Mouse (Mus musculus): ENCODE measurements around the gene S100a16. TPM values are rescaled to one million over a fixed set of nuclear protein-coding genes. Genes with fewer than 3 reads are reported as not detected.

Gene S100a16
- polyA plus RNA-seq (2014; fragmentation: Illumina TruSeq; extraction: RNeasy Lipid Tissue Mini Kit (QIAGEN cat#74804); ENCODE audit: low read depth, low replicate concordance) = 78.9 TPM

DNA sequence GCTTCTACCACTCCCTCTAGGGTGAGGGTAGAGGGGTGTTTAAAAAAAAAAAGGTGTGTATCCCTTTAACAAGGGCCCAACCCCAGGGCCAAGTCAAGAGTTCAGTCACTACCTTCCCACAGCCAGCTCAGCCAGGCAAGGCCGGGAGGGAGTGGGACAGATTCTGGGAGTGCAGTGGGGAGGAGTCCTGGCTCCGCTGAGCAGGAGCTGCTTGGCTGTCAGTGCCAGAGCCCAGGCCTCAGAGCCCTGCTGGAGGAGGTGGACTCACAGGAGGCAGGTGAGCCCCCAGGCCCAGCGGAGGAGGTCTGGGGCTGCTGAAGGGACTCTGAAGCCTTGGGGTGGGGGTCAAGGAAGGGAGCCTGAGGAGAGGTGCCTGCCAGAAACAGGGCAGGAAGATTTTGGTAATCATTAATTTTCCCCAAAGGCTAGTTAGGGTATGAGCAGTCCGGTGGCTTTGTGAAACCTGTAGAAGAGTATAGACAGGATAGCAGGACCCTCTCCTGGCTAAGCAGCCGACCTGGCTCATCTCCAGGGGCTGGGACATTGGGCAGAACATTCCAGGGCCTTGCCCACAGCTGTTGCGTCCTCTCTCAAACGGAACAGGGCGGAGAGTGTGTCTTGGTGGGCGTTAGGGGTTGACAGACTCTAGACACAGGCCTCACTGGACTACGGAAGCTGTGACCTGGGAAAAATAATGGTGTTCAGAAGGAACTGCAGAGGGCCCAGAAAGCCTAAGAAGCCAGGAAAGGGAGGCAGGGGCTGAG, at the start of gene S100a16:
Gene S100a16 (plus strand): TSS at position 114 of the 764 bp plus-strand sequence.

DNA sequence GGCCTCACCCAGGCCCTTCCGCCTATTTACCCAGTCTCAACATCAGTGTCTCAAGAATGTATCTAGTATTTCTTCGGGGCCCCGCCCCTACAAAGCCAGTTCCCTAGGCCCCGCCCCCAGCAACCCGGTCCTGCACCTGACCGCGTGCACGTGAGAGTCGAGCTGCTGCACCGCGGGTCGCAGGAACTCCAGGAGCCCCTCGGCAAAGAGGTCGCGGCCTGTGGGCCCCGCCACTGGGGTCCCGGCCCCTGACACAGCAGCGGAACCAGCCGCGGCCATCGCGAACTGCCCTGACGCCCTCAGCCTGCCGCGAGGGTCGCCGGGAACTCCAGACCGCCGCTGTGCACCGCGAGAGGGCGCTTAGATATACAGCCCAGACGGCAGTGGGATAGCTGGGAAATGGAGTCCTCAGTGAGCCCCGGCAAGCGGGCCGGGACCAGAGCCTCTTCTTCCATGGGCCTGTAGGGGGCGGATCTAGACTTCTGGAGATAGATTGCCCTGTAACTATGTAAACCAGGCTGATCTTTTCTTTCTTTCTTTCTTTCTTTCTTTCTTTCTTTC, 46.3 kb upstream of the S100a16 start, which contains the start of gene Snapin:
Gene Snapin (minus strand): TSS at position 338 of the 561 bp plus-strand sequence.

DNA sequence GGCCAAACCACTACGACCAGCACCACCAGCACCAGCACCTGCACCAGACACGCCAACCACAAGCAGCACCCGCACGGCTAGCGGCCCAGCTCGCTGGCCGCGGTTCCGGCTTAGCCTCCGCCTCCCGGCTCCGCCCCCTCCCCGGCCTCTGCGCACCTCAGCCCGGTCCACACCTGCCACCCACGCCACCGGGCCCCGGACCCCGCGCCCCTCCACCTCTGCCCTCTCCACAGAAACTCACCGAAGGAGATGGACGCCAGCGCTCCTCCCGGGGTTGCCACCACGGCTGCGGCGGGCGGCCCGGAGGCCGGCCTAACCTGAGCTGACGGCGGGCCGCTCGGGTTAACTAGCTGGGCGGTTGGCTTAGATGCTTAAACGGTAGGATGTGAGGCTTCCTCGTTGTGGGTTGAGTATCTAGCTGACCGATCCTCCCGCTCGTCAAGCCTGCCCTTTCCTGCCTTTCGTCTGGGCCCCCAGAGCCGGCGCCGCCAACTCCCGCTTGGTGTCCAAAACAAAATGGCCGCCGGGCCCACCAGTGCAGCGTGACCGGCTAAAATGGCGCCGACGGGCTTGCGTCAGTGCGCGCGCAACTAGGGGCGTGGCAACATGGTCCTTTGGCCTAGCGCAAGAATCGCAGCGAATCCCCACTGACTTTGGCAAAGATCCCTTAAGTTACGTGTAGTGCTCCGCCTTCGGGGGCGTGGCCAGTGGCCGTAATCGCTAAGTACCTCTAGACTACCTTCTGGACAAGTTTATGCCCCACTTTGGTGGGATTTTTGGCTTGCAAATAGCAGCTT, 27.9 kb upstream of the S100a16 start, which contains the start of gene Chtop:
Gene Chtop (minus strand): TSS at position 549 of the 797 bp plus-strand sequence.

DNA sequence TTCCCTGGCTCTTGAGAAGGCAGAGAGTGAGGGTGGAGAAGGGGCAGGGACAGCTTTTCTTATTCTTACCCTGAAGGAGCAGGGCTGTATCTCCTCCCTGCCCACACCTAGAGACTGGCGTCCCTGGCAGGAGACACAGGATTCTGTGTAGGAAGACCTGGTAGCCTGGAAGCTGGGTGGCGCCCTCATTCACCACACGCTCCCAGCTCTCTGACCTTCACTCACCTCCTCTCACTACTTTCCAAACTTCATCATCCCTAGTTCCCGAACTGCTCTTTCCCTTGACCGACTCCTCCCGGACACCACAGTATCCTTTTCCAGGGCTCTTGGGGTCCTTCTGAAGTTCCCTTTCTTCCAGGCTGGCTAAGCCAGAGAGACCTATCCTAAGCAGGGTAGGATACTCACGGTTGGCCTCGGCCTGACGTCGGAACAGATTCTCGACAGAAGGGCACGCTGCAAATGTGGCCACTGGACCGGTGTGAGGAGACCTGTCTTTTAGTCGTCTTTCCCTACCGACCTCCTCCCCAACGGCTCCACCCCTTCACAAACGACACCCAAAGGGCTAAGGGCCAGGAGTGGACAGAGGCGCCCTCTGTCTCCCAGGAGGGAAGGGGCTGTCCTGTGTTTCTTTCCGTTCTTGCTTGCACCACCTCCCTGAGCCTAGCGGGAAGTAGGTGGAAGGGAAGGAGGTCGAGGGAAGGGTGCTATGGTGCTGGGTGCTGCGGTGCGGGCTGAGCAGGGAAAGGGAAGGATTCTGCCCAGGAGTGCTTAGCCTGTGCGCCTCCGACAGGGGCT, 23.1 kb upstream of the S100a16 start, which contains the start of the genes S100a1 and S100a13:
Gene S100a1 (minus strand): TSS at position 597 of the 795 bp plus-strand sequence.
Gene S100a13 (plus strand): TSS at position 640 of the 795 bp plus-strand sequence.

DNA sequence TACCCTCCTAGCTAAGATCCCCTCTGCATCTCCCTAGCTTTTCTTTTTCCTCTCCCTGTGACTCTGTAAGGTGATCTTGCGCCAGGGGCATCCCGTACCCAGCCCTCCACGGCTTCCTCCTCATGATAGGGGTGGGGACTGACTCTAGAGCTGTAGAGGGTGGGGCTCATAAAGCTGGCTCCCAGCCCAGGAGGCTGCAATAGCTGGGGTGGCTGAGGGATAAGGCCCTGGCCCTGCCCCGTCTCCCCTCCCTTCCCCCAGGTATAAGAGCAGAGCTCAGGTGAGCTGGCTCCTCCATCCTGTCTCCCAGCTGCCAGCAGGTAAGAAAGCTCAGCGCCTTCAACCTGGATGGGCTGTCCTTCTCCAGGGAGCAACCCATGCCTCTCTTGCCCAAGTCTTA, 10.5 kb upstream of the S100a16 start, which contains the start of gene S100a14:
Gene S100a14 (plus strand): TSS at position 277 of the 400 bp plus-strand sequence.

DNA sequence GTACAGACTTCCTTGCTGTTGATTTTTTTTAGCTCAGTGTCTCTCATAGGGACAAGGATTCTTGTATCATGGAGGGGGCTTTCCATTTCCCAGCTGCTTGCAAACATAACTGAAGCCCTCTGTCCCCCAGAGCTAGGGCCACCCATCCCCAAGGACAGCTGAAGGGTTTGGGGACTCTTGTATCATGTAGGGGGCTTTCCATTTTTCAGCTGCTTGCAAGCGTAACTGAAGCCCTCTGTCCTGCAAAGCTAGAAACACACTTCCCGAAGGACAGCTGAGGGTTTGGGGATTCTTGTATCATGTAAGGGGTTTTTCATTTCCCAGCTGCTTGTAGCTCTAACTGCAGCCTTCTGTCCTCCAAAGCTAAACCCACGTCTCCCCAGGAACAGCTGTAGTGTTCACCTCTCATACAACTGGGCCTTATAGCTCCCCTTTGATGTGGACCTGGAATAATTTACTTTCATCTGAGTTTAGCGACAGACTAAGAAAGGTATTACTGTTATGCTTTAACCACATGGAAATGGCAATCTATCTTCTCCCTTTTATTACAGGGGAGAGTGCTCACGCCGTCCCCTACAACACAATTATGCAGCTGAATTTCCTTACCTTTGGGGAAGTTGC, 23.1 kb downstream of the S100a16 start, which contains the start of gene S100a3:
Gene S100a3 (plus strand): TSS at position 571 of the 621 bp plus-strand sequence.

DNA sequence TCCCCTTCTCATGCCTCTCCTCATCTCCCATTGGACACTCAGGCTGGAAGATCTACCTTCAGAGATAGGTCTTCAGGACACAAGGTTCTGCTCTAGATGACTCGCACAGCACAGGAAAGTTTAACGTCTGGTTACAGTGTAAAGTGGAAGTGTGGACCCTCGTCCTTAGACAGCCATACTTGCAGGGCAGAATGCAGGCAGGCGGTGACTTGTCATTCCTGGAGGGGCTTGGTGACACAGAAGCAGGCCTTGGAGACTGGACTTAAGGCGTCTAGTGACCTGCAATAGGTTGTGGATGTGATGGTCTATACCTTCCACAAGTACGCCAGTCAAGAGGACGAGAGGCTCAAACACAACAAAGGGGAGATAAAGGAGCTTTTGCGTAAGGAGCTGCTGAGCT, 52.9 kb downstream of the S100a16 start, which contains the start of gene S100a2:
Gene S100a2 (plus strand): TSS at position 301 of the 400 bp plus-strand sequence.

Other genes starting within 250 kb of the S100a16 start
- gene Gatad2b, start 244.1 kb upstream of the S100a16 start, polyA plus RNA-seq (2014; fragmentation: Illumina TruSeq; extraction: RNeasy Lipid Tissue Mini Kit (QIAGEN cat#74804); ENCODE audit: low read depth, low replicate concordance) = 14.3 TPM
- gene Slc27a3, start 147.3 kb upstream of the S100a16 start, polyA plus RNA-seq (2014; fragmentation: Illumina TruSeq; extraction: RNeasy Lipid Tissue Mini Kit (QIAGEN cat#74804); ENCODE audit: low read depth, low replicate concordance) = 1.0 TPM
- gene Ints3, start 103.6 kb upstream of the S100a16 start, polyA plus RNA-seq (2014; fragmentation: Illumina TruSeq; extraction: RNeasy Lipid Tissue Mini Kit (QIAGEN cat#74804); ENCODE audit: low read depth, low replicate concordance) = 23.4 TPM
- gene Npr1, start 71.4 kb upstream of the S100a16 start, polyA plus RNA-seq (2014; fragmentation: Illumina TruSeq; extraction: RNeasy Lipid Tissue Mini Kit (QIAGEN cat#74804); ENCODE audit: low read depth, low replicate concordance) = 20.8 TPM
- gene Ilf2, start 61.1 kb upstream of the S100a16 start, polyA plus RNA-seq (2014; fragmentation: Illumina TruSeq; extraction: RNeasy Lipid Tissue Mini Kit (QIAGEN cat#74804); ENCODE audit: low read depth, low replicate concordance) = 34.3 TPM
- gene Snapin, start 46.2 kb upstream of the S100a16 start, polyA plus RNA-seq (2014; fragmentation: Illumina TruSeq; extraction: RNeasy Lipid Tissue Mini Kit (QIAGEN cat#74804); ENCODE audit: low read depth, low replicate concordance) = 79.2 TPM
- gene Chtop, start 27.8 kb upstream of the S100a16 start, polyA plus RNA-seq (2014; fragmentation: Illumina TruSeq; extraction: RNeasy Lipid Tissue Mini Kit (QIAGEN cat#74804); ENCODE audit: low read depth, low replicate concordance) = 80.9 TPM
- gene S100a1, start 22.9 kb upstream of the S100a16 start, polyA plus RNA-seq (2014; fragmentation: Illumina TruSeq; extraction: RNeasy Lipid Tissue Mini Kit (QIAGEN cat#74804); ENCODE audit: low read depth, low replicate concordance) = 1,552 TPM
- 64.2 TPM for gene S100a13, start 22.8 kb upstream of the S100a16 start, polyA plus RNA-seq (2014; fragmentation: Illumina TruSeq; extraction: RNeasy Lipid Tissue Mini Kit (QIAGEN cat#74804); ENCODE audit: low read depth, low replicate concordance)
- gene S100a14, start 10.4 kb upstream of the S100a16 start, polyA plus RNA-seq (2014; fragmentation: Illumina TruSeq; extraction: RNeasy Lipid Tissue Mini Kit (QIAGEN cat#74804); ENCODE audit: low read depth, low replicate concordance) = not detected
- gene S100a3, start 23.3 kb downstream of the S100a16 start, polyA plus RNA-seq (2014; fragmentation: Illumina TruSeq; extraction: RNeasy Lipid Tissue Mini Kit (QIAGEN cat#74804); ENCODE audit: low read depth, low replicate concordance) = not detected
- not detected for gene S100a2, start 53.0 kb downstream of the S100a16 start, polyA plus RNA-seq (2014; fragmentation: Illumina TruSeq; extraction: RNeasy Lipid Tissue Mini Kit (QIAGEN cat#74804); ENCODE audit: low read depth, low replicate concordance)
- not detected for gene Gm42674, start 64.7 kb downstream of the S100a16 start, polyA plus RNA-seq (2014; fragmentation: Illumina TruSeq; extraction: RNeasy Lipid Tissue Mini Kit (QIAGEN cat#74804); ENCODE audit: low read depth, low replicate concordance)
- gene S100a4, start 66.5 kb downstream of the S100a16 start, polyA plus RNA-seq (2014; fragmentation: Illumina TruSeq; extraction: RNeasy Lipid Tissue Mini Kit (QIAGEN cat#74804); ENCODE audit: low read depth, low replicate concordance) = 31.3 TPM
- gene S100a5, start 71.3 kb downstream of the S100a16 start, polyA plus RNA-seq (2014; fragmentation: Illumina TruSeq; extraction: RNeasy Lipid Tissue Mini Kit (QIAGEN cat#74804); ENCODE audit: low read depth, low replicate concordance) = not detected
- 111 TPM for gene S100a6, start 75.6 kb downstream of the S100a16 start, polyA plus RNA-seq (2014; fragmentation: Illumina TruSeq; extraction: RNeasy Lipid Tissue Mini Kit (QIAGEN cat#74804); ENCODE audit: low read depth, low replicate concordance)
- 0.97 TPM for gene S100a7a, start 116.8 kb downstream of the S100a16 start, polyA plus RNA-seq (2014; fragmentation: Illumina TruSeq; extraction: RNeasy Lipid Tissue Mini Kit (QIAGEN cat#74804); ENCODE audit: low read depth, low replicate concordance)
- not detected for gene S100a8, start 131.7 kb downstream of the S100a16 start, polyA plus RNA-seq (2014; fragmentation: Illumina TruSeq; extraction: RNeasy Lipid Tissue Mini Kit (QIAGEN cat#74804); ENCODE audit: low read depth, low replicate concordance)
- 2.0 TPM for gene S100a9, start 158.5 kb downstream of the S100a16 start, polyA plus RNA-seq (2014; fragmentation: Illumina TruSeq; extraction: RNeasy Lipid Tissue Mini Kit (QIAGEN cat#74804); ENCODE audit: low read depth, low replicate concordance)
- gene Pglyrp4, start 189.7 kb downstream of the S100a16 start, polyA plus RNA-seq (2014; fragmentation: Illumina TruSeq; extraction: RNeasy Lipid Tissue Mini Kit (QIAGEN cat#74804); ENCODE audit: low read depth, low replicate concordance) = not detected
- not detected for gene Gm5849, start 240.6 kb downstream of the S100a16 start, polyA plus RNA-seq (2014; fragmentation: Illumina TruSeq; extraction: RNeasy Lipid Tissue Mini Kit (QIAGEN cat#74804); ENCODE audit: low read depth, low replicate concordance)

Data from heart, adult 10 weeks (tissue).